Mouse (Mus musculus) ovary, postnatal 36 days (tissue): ENCODE measurements around the gene Pde2a.

Experiments used
- DNase-seq: peaks from one replicate; pipeline ENCODE4 v3.0.0; 2022; ENCODE audit warnings: low spot score, mixed read lengths

Pde2a gene

DNA sequence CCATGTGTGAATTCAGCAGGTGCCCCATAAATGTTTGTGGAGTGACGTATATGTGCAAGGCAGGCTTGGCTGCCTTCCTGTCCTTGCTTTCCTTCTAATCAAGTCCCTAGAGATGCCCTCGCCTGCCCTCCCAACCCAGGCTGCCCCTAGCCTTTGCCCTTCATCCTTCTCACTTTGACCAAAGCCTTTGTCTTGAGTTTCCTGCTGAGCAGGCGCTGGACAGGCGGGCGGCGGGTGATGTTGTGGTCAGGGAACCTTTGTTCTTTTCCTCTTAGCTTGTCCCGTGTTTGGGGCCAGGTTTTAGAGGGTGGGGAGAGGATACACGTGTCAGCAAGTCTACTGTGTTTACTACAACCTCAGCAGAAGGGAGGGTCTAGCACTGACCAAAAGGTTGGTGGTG, 32.2 kb downstream of the Pde2a start:
- DNase-seq = no peak

DNA sequence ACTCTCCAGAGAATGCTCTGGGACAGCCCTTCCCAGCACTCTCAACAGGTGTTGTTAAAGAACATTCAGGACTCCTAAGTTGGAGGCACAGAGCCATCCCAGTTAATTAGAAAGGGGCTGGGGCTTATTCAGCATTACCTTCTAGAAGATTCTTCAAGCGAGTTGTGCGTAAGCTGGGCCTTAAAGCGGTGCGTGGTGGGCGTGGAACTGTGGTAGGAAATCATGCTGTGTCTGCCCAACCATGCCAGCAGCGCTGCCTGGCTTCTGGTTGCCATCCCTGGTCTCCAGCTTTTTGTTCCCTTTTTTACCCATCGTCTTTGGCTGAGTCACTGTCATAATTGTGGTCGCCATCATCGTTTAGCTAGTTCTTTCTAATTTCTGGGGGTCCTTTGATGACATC, 33.0 kb downstream of the Pde2a start:
- DNase-seq = no peak

DNA sequence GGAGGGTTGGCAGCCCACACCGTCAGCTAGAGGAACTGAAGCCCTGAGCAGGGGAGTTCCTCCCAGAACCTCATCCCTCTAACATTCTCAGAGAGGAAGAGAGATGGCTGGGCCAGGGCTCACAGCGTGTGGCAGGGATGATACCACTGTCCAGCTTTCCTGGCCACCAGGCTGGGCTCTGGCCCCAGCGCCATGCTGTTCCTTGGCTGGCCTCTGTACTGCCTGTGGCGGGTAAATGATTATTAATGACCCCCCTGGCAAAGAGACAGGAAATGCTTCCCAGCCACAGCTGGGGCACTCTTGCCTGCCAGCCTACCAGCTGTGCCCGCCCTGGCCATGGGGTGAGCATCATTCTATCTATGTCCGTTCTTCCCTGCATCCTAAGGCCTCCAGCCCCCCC, 33.6 kb downstream of the Pde2a start:
- DNase-seq = no peak

DNA sequence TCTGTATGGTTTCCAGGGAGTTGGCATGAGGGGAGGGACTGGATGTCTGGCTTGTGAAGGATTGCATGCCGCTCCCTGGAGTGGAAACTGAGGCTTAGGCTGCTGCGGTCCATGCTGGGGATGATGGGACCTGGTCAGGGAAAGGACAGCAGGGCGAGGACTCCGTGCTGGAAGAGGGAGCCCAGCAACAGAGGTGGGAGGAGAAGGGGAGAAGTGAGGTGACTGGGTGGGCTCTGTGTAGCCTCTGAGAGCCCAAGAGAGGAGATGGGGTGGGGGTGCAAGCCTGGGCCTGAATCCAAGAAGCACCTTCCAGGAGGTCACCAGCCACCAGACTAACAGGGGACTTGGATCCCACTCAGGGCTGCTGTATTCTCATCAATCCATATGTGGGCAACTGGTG, 34.8 kb downstream of the Pde2a start:
- no peak for DNase-seq

DNA sequence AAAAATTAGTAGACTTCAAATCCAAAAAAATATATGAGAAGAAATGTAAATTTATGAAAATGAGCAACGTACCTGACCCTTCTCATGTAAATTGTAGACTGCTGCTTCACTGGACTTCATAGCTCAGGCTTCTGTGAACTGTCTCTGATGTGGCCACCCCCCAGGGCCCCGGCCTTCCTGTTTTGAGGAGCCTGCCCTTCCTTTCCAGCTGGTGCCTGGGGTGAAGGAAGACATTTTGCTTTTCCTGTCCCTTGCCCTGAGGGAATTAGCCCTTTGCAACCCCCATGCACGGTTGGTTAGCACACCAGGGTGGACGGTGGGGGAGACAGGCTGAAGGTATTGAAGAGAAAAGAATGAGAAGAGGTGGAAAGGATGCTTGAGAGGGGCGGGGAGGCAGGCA, 35.3 kb downstream of the Pde2a start:
- no peak for DNase-seq

DNA sequence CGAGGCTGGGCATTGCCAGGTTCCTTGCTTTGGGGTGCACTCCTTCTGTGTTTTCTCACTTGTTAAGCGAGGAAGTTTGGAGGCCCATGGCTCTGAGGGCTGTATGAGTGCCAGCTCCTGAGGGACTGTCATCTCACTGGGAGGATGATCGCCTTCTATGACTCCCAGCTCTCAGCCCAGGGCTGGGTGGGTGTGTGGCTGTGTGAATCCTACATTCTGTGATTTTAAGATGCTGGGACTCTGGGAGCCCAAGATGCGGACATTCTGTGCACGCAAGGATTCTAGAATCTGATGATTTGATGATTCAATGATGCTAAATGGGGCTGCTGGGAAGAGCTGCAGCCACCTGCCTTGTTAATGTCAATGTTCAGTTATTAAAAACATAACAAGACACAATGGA, 35.8 kb downstream of the Pde2a start:
- no peak for DNase-seq

DNA sequence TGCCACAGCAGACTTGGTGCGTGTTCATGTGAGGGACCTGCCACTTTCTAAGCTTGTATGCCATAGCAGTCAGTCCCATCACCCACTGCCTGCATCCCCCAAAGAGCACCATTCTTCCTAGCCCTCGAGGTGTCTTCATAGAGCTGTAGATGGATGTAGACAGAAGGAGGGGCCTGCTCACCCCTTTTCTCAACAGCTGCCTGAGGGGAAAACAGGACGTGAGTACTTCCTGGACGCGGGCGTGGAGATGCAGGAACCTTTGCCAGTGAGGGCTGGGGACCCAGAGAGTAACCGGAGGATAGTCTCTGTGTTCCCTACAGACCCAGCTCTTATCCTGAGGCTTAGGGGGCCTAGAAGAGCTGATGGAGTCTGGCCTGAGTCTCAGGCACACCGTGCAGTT, 36.3 kb downstream of the Pde2a start:
- no peak for DNase-seq

DNA sequence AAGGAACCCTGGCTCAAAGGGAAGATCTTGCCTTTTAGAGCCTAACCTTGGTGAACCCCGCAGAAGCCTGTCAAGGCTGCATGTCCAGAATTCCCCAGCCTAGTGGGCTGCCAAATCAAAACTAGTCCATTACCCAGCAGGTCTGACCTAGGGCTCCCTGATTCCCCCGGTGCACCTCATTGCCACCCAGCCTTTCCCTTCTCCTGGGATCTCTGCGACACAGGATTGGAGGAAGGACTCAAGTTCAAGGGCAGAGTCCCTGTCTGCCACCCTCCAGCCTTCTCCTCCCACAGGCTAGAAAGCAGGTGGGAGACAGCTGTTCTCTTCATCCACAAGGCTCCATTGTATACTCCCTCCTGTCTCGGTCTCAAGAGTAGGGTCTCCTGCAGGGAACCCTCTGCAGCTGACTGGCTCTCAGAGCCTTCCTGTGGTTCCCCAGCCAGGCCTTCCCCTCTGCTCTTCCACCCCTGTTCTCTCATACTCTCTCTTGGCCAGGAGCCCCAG, 36.8 kb downstream of the Pde2a start:
- DNase-seq = no peak

DNA sequence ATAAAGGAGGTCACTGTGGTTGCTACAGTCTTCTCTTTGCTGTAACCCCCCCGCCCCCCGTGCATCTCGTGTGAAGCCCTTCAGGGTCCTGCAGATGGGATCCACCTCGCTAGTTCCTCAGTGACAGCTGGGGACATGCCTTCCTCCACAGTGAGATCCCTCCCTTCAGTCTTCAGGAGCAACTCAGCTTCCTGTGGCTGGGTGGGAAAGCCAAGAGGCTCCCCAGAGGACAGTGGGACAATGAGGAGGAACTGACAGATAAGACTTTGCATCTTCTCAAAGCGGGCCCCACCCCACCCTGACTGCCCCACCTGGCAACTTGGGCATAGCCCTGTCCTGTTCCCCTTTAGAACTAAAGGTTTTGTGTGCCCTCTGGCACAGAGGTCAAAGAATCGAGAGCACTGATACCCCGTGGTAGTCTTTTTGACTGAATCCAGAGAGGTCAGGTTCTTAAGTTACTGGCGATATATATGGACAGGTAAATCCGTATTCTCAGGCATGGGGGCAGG, 37.9 kb downstream of the Pde2a start:
- no peak for DNase-seq

DNA sequence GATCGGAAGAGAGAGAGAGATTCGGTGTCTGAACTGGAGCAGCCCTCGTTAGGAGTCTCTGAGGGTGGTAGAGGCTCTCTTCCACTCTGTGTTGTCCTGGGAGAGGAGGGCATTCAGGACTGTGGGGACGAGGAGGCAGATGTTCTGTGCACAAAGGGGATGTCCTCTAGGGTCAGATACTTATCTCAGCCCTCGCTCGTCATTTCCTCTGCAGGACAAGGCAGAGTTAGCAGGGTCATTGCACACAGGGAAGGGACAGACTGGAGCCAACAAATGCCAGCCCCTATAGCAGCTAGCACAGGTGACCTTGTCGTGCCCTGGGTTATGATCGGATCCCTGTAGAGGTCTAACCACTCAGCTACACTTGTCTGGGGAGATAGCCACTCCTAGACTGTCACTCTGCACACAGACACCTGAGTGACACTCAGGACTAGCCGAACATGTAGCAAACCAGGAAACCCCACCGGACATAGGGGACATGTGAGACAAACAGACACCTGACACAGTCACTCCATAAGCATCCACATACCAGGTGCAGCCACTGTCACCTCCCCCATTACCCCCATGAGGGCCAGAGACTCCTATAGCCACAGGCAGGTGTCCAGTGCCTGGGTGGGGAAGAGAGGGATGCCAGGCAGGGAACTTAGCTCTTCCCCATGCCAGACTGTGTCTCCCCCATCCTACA, 38.6 kb downstream of the Pde2a start:
- DNase-seq = no peak

DNA sequence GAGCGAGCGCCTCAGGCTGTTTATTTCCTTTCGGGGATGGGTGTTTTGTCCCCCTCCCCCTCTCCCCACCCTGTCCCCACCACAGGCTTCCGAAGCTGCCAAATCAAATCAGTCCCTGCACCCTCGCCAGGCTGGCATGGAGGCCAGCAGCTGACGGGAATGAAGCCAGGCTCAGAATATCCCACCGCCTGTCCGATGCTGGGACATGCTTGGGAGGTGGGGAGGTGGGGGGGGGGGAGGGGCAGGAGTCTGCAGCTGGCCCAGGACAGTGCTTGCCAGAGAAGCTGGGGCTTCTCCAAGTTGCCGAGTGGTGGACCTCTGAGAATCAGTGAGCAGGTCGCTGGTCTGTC, 39.1 kb downstream of the Pde2a start:
- DNase-seq = no peak

DNA sequence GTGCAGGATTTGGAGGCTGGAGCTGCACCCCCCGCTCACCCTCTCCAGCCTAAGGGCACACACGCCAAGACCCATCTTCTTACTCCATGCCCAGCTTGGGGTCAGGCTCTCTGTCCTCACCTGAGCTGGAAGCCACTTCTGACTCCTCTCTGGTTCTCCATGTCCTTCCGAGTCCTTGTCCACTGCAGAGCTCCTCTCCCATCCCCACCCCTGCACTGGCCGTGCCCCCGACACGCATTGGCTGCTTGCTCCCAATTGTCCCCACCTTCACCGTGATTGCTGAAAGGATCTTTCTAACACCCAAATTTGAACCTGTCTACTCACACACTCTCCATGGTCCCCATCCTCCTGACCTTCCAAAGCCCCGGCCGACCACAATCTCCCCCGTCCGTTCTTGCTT, 40.1 kb downstream of the Pde2a start:
- no peak for DNase-seq

DNA sequence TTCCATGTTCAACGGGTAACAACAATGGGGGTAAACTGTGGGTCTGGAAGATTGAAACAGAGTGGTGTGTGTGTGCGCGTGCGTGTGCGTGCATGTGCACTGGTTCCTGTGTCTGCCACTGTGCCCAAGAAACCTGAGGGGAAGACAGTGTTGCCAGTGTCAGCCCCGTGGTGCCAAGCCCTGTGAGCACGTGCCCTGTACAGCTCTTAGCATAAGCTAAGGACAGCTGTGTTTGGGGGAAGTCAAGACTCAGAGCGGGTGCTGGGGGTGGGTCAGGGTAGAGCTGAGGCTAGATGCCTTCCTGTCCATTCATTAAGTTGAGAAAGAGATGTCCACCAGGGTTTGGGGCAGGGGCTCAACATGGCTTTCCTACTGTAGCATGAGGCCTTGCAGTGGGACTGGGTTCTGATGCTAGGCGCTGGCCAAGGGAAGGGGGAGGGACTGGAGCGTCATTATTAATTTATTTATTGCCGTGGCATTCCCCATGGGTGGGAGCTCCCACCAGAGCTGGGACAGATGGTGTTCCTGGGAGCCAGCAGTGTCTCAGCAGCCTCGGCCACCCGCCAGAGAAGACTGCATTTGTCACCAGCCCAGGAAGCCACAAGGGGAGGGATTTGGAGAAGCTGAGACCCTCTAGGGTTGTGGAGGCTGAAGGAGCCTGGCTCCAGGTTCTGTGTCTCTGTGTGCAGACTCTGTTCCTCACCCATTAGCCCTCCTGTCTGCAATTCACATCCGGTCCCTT, 41.0 kb downstream of the Pde2a start:
- no peak for DNase-seq

DNA sequence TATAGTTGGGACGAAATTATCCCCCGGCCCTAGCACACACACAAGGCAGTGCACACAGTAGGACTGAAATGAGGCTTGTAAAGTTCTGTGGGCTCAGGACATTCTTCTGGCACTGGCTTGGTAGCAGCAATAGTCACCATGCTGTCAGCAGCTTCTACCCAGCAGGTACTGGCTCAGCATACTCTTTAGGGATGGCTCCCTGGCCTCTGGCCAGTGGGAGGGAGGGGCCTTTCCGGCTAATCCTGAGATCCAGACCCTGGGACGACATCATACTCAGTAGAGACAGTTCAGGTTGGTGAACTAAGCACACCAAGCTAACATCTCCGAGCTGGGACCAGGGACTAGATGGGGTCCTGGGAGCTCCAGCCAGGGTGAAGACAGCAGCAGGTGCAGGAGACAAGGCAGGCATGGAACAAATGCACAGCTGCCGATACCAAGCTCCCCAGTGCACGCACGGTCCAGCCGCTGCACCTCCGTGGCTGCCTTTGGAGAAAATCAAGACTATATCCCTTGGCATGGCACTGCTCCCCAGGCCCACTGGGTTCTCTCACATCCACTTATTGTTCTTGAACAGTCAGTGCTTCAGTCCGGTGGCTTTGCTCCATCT, 42.3 kb downstream of the Pde2a start:
- DNase-seq = no peak

DNA sequence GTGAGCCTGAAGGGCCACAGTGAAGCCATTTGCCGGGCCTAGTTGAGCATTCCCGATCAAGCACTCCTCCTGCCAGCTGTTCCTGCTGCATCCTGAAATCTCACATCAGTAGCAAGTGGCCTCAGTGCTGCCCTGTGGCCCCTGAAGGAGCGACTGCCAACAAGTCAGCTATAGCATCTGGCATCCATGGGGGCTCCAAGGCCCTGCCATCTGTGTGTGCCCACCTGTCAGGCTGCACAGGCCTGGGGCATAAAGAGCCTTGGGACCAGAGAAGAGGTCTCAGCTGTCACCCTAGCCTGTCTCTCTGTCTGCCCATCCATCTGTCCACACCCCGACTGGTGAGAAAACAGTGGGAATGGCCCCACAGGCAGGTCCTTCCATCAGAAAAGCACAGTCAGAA, 43.4 kb downstream of the Pde2a start:
- no peak for DNase-seq

DNA sequence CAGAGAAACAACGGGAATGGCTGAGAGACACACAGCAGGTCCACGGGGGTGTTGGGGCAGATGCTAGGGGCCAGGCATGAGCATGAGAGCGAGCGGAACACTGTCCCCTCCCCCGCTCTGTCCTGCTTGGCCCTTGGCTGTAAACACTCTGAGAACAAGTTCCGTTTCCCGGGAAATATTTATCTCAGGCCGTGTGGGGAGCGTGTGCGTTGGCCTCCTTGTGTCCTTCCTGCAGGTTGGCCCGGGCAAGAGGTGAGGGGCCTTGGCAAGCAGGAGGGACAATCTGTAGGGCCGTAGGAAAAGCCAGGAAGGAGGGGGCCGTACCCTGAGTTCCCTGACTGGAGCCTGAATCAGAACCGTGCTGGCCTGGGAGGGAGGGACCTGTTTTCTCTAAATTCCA, 43.9 kb downstream of the Pde2a start:
- peak; percentile 18 for DNase-seq

DNA sequence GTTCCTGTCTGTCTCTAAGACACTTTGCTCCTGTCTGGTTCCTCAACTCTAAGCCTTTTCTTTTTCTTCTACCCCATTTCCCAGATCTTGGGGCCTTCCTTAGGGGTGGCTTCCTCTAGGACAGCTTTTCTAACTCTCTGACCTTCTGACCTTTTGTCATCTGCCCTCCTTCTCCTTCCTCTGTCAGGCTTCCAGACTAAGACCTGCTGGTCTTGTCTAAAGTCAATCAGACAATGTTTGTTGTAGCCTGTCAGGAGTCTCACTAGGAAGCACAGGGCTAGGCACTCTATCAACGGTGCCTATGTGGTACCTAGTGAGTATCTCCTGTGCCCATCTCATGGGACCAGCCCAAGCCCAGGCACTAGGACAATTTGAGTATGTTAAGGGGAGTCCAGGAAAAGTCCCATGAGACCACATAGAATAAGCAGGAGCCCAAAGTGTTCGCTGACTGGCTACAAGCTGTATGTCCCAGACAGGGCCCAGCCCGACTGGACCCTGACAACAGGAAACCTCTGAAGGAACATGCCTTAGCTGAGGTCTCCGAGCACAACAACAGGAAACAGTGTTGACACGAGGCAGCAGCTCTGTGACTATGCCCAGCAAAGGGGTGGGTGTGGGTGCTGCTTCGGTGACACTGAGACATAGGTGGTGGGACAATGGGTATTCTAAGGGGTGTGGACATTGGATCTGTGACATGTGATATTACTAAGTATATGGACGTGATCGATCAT, 44.5 kb downstream of the Pde2a start:
- no peak for DNase-seq

DNA sequence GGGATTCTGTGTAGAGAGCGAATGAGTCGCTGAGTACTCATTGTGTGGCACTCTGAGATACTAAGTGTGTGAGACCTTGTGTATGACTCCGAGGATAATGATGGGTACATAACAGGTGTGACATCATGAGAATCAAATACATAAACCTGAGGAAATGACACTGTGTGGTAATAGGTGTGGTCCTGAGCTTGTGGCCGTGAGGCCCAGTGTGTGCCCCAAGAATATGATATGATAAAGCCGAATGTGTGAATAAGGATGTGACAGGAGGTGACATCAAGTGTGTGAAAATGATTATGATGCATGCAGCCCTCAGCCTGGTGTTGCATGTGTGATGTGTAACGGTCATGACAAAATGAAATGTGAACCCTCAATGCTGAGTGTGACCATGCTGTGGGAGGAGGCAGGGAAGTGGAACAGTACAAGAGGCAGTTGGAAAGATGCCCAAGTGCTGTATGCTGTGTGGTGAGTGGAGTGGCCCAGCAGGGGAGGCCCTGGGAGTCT, 45.1 kb downstream of the Pde2a start:
- no peak for DNase-seq

DNA sequence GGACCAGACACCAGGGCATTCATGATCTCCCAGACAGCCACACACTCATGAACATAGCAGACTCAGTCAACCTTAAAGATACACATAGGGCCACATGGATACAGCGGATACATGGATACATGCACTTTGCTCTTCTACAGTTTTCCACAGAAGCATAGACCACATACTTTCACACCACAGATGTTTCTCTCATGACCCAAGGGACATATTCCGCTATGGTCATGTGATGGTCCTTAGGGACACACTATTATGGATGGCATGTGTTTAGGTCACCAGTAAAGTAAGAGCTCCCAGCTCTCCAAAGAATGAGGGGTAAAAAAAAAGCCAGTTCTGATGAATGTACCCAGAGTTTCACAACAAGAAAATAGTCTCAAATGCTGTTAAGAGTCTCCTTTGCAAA, 49.9 kb downstream of the Pde2a start:
- DNase-seq = no peak

DNA sequence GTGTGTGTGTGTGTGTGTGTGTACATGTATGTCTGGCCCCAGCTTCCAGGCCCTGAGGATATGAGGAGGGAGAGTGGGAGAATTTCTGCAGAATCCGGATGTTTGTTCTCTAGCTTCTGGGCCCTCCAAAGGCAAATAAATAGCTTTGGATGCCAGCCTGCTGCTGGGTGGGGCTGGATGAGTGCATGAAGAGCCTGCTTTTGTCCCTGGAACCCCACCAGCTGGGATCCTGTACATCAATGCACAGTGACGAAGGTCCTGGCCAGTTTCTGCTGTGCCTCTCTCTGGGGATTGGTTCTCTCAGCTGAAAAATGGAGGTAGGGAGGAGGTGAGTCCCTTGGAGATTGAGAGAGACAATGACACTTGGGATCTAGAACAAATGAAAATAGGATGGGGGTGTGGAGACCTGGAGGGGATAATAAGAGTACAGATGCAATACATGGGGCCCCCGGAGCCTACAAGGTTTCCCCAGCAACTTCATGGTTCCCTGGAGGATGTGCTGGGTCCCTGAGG, 50.5 kb downstream of the Pde2a start:
- DNase-seq = no peak

DNA sequence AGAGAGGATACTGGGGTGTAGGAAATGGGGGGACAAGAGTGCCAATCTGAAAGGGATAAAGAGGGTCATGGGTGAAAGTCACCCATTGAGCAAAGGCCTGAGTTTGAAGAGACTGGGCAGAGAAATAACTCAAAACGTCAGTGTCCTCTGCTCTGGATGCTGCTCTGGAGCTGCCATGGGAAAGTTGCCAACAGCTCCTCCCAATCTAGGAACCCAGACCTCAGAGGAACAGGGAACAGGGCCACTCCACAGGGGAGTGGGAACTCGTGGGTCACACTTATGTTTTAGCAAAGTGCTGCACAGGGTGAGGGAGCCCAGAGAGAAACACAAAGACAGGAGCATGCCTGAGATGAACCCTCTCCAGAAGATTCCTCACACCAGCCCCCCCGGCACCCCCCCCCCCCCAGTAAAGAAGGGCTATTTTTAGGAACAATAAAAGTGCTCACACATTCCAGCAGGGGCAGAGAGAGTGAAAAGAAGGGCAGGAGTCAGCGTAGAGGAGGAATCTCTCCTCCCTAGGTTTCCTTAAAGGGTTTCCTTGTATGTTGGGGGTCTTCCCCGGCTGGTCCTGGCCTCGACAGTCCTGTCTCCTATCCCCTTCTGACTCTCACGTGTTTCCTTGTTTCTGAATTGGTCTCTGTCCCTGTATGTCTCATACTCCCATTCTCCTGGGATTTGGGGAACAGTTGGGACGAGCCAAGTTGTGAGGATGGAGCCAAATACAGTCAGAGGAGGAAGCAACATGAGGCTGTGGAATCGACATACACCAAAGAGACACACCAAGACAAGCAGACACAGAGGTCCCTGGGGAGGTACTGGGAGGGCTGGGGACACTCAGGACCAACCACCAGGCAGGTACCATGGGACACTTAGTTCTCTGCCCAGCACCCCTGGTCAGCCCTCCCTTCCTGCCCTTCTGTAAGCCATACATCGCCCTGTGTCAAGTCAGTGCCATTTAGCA, 51.4 kb downstream of the Pde2a start:
- DNase-seq = no peak
